Mouse (Mus musculus): ENCODE results near the gene Coq10b.
A peak's percentile ranks its signal among the peaks of the same experiment; 100 is the strongest.

GRCm38 (mm10) chr1:55042246-55042645 lies 10.3 kb upstream of the Coq10b start:
- TF ChIP-seq CTCF (IDR thresholded peaks at IDR 0.05; ENCODE audit: low read depth) (peak; percentile 39; the same call in 1 of the 2 replicates), EP300 (IDR thresholded peaks at IDR 0.05; ENCODE audit: low read depth) (no peak)
